Mouse (Mus musculus): ENCODE measurements around the gene Galnt9. TPM values are rescaled to one million over a fixed set of nuclear protein-coding genes. Genes with fewer than 3 reads are reported as not detected.

Gene Galnt9
- polyA plus RNA-seq, 1 experiment from 2014 or later = 1.2 TPM

DNA sequence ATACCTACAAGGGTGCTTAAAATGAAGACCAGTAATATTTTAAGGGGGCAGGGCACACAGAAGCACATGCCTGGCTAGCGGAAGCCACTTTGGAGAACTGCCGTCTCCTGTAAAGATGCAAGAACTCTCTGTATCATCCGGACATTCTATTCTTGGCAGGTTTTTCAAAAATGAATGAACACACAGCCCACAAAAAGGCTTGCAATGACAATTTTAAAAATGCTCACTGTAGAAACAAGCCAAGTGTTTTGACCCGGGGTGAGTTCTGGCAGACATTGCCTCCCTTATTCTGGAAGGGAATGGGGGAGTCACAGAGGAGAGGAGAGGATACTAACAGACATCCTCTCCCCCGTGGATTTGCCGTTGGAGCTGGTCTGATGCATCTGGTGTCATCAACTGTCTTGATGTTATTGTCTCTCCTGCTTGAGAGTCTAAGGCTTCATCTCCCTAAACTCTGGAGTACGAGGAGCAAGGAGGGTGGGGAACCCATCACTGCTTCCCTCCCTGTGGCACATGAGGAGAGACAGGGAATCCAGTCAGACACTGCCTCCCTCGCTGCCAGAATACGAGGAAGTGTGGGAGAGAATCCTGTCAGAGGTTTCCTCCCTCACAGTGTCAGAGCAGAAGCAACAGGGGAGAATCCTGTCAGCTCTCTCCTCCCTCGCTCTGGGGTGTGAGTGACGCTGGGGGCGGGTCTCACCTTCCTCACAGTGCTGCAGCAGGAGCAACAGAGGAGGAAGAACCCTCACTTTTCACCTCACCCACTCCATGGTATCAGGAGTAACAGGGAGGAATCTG is 54.3 kb downstream of the Galnt9 start:
- no peak overlapping the region for H3K9ac ChIP-seq (replicated peaks; ENCODE audit: low read depth, low read length)
- H3K4me2 ChIP-seq (replicated peaks; ENCODE audit: low read depth, low read length) = no peak overlapping the region
- no peaks in the 10 kb centered on the region for H3K36me3 ChIP-seq (ENCODE audit: control insufficient read depth, insufficient read depth, low read length)
- no peaks in the 10 kb centered on the region for H3K4me1 ChIP-seq (ENCODE audit: control insufficient read depth, insufficient read depth, low read length)
- H3K27ac ChIP-seq (ENCODE audit: low read length) = no peak overlapping the region
- H3K27me3 ChIP-seq (ENCODE audit: control insufficient read depth, insufficient read depth, low read length) = no peaks in the 10 kb centered on the region
- 26% methylated on average over 11 of the region's 12 CpGs for WGBS
- no peak overlapping the region for H3K4me3 ChIP-seq (ENCODE audit: low read depth, low read length)
- H3K9me3 ChIP-seq (ENCODE audit: control insufficient read depth, low read depth, low read length) = no peaks in the 10 kb centered on the region
- no peak for ATAC-seq (ENCODE audit: insufficient number of reproducible peaks, insufficient read depth, low FRiP score, low read depth)

DNA sequence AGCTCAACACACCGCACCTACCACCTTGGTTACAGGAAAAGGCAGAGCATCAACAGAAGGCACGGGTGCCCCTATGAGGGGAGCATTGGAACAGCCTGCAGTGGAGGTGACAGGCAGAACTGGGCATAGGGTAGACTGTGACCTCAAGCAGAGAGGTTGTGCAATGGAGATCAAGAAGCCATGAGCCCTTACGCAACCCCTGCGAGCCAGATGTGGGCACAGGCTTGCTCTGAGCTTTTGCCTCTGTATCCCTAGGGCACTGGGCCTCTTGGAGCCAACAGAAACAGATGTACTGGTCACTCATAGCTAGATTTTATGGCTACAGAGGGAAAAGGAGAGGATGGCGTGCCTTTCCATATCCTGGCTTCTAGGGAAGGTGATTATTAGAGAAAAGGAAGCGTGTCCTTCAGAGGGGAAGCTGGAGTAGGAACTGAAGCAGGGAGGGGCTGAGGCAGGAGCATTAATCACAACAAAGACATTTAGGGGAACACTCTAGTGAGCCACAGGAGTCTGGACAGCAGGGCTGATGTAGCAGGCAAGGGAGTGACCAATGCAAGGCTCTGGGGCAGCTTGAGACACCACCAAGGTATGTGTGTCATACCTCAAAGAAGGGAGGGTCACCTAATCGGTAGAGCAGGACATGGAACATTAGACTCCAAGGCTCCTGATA is 59.0 kb downstream of the Galnt9 start:
- H3K27me3 ChIP-seq (ENCODE audit: control insufficient read depth, insufficient read depth, low read length) = no peaks in the 10 kb centered on the region

DNA sequence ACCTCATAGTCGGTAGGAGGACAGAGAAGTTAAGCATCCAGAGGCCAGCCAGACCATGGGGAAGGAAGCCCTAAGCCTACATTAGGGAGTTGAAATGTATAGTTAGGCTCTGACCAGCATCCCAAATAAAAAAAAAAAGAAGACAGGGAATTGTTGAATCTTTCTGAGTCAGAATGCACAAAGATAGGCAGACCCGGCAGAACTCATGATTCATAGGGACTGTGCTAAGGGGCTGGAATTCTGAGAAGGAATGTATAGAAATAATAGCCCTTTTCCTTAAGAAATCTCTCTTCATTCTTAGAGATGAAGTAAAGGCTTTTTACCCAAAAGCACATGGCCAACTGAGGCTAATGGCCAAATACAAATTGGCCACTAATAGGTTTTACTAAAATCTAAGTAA is 60.2 kb downstream of the Galnt9 start:
- ATAC-seq (ENCODE audit: insufficient number of reproducible peaks, insufficient read depth, low FRiP score, low read depth) = no peak
- Histone ChIP-seq H3K36me3 (ENCODE audit: control insufficient read depth, insufficient read depth, low read length) (no peaks in the 10 kb centered on the region), H3K4me3 (ENCODE audit: low read depth, low read length) (no peak overlapping the region), H3K9me3 (ENCODE audit: control insufficient read depth, low read depth, low read length) (no peaks in the 10 kb centered on the region), H3K4me1 (ENCODE audit: control insufficient read depth, insufficient read depth, low read length) (no peaks in the 10 kb centered on the region), H3K9ac (replicated peaks; ENCODE audit: low read depth, low read length) (no peak overlapping the region), H3K4me2 (replicated peaks; ENCODE audit: low read depth, low read length) (no peak overlapping the region), H3K27me3 (ENCODE audit: control insufficient read depth, insufficient read depth, low read length) (no peaks in the 10 kb centered on the region), H3K27ac (ENCODE audit: low read length) (no peak overlapping the region)
- 82% methylated on average over 2 of the region's 2 CpGs for WGBS

More for the DNA sequence above, 59.0 kb downstream of the Galnt9 start:
- Histone ChIP-seq H3K9ac (replicated peaks; ENCODE audit: low read depth, low read length) (no peak overlapping the region), H3K27ac (ENCODE audit: low read length) (no peak overlapping the region), H3K4me1 (ENCODE audit: control insufficient read depth, insufficient read depth, low read length) (no peaks in the 10 kb centered on the region), H3K36me3 (ENCODE audit: control insufficient read depth, insufficient read depth, low read length) (no peaks in the 10 kb centered on the region), H3K4me3 (ENCODE audit: low read depth, low read length) (no peak overlapping the region), H3K9me3 (ENCODE audit: control insufficient read depth, low read depth, low read length) (no peaks in the 10 kb centered on the region), H3K4me2 (replicated peaks; ENCODE audit: low read depth, low read length) (no peak overlapping the region)
- no peak for ATAC-seq (ENCODE audit: insufficient number of reproducible peaks, insufficient read depth, low FRiP score, low read depth)
- 84% methylated on average over 7 of the region's 7 CpGs for WGBS

DNA sequence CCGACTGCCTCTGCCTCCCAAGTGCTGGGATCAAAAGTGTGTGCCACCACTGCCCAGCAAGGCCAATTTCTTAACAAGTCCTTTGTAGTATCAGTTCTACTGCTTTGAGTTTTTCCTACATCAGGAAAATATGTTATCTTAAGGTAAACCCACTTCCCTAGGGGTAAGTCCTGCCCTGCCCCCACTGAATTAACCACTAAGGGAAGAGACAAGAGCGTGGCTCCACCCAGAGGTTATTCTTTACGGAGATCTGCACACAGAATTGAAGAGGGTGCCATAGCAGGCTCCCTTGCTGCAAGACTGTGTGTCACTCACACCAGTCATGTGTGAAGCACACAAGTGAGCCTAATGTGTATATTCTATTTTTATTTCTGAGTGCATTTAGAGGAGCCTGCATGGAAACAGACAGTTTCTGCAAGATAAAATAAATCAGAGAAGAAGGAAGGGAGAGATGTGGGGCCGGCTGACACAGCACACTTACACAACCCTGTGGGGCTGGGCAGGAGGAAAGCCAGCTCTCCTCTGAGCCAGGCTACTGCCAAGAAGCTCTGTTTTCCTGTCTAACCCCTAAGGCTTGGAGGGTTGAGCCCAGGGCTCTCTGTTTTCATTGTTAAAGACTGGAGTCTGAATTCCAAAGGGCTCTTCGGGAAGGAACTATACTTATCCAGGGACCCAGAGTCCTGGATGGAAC is 61.5 kb downstream of the Galnt9 start:
- Histone ChIP-seq H3K27ac (ENCODE audit: low read length) (no peak overlapping the region), H3K9me3 (ENCODE audit: control insufficient read depth, low read depth, low read length) (no peaks in the 10 kb centered on the region), H3K9ac (replicated peaks; ENCODE audit: low read depth, low read length) (no peak overlapping the region), H3K4me1 (ENCODE audit: control insufficient read depth, insufficient read depth, low read length) (no peaks in the 10 kb centered on the region), H3K27me3 (ENCODE audit: control insufficient read depth, insufficient read depth, low read length) (no peaks in the 10 kb centered on the region), H3K4me3 (ENCODE audit: low read depth, low read length) (no peak overlapping the region), H3K4me2 (replicated peaks; ENCODE audit: low read depth, low read length) (no peak overlapping the region), H3K36me3 (ENCODE audit: control insufficient read depth, insufficient read depth, low read length) (no peaks in the 10 kb centered on the region)
- no peak for ATAC-seq (ENCODE audit: insufficient number of reproducible peaks, insufficient read depth, low FRiP score, low read depth)
- 55% methylated on average over 5 of the region's 5 CpGs for WGBS

DNA sequence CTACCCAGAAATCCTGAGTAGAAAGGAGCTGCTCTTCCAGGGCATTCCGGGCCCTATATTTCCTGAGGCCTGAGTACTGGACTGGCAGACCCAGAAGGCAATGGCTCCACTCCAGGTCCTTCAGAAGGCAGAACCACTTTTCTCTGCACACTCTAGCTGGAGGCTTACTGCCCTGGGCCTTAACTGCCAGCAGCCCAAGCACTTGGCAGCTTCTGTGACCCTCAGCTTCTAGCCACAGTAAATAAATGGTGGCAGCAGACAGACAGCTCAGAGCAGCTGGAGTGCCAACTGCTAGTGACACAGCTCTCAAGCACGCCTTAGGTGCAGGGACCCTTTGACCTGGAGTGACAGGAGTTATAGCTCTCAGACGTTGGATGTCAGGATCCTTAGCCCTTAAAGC is 63.6 kb downstream of the Galnt9 start:
- ATAC-seq (ENCODE audit: insufficient number of reproducible peaks, insufficient read depth, low FRiP score, low read depth) = no peak
- no peaks in the 10 kb centered on the region for H3K4me1 ChIP-seq (ENCODE audit: control insufficient read depth, insufficient read depth, low read length)
- H3K4me3 ChIP-seq (ENCODE audit: low read depth, low read length) = no peak overlapping the region
- H3K4me2 ChIP-seq (replicated peaks; ENCODE audit: low read depth, low read length) = no peak overlapping the region
- 50% methylated on average over 3 of the region's 3 CpGs for WGBS
- no peak overlapping the region for H3K9ac ChIP-seq (replicated peaks; ENCODE audit: low read depth, low read length)
- no peaks in the 10 kb centered on the region for H3K27me3 ChIP-seq (ENCODE audit: control insufficient read depth, insufficient read depth, low read length)
- no peaks in the 10 kb centered on the region for H3K36me3 ChIP-seq (ENCODE audit: control insufficient read depth, insufficient read depth, low read length)
- no peaks in the 10 kb centered on the region for H3K9me3 ChIP-seq (ENCODE audit: control insufficient read depth, low read depth, low read length)
- H3K27ac ChIP-seq (ENCODE audit: low read length) = no peak overlapping the region

DNA sequence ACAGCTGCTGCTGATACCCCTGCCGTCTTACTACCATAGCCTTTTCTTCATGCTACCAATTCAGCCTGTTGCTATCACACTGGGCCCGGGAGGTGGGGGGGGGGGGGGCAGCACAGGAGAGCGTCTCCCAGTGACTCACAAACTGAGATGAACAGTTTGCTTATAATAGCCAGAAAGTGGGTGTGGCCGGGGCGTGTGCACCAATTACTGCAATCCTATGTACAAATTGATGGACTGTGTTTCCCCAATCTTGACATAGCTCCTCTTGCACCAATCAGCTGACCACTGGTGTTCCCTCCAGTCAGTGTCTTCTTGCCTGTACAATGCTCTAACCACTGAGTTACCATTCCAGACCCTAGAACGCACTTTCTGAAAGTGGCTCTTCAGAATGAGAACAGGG is 64.2 kb downstream of the Galnt9 start:
- H3K27me3 ChIP-seq (ENCODE audit: control insufficient read depth, insufficient read depth, low read length) = no peaks in the 10 kb centered on the region
- H3K9me3 ChIP-seq (ENCODE audit: control insufficient read depth, low read depth, low read length) = no peaks in the 10 kb centered on the region
- H3K27ac ChIP-seq (ENCODE audit: low read length) = no peak overlapping the region
- H3K36me3 ChIP-seq (ENCODE audit: control insufficient read depth, insufficient read depth, low read length) = no peaks in the 10 kb centered on the region
- no peaks in the 10 kb centered on the region for H3K4me1 ChIP-seq (ENCODE audit: control insufficient read depth, insufficient read depth, low read length)
- 62% methylated on average over 6 of the region's 6 CpGs for WGBS
- H3K4me2 ChIP-seq (replicated peaks; ENCODE audit: low read depth, low read length) = no peak overlapping the region
- H3K9ac ChIP-seq (replicated peaks; ENCODE audit: low read depth, low read length) = no peak overlapping the region
- no peak for ATAC-seq (ENCODE audit: insufficient number of reproducible peaks, insufficient read depth, low FRiP score, low read depth)
- no peak overlapping the region for H3K4me3 ChIP-seq (ENCODE audit: low read depth, low read length)

DNA sequence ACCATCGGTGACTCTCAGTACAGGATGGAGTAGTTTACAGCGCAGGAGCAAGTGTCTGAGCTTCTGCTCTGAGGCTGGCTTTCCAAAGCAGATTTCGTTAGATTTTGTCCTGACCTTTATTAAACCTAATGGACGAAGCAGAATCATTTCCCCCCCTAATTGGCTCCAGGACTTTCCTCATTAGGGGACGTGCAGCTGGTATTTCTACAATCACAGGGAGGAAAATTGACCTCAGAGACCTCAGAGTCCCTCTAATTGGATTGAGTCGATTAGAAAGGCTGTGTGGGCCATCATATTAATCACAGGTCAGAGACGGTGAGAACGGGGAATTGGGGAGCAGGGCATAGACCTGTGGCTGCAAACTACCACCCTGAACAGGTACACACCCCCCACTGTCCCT is 64.8 kb downstream of the Galnt9 start:
- no peak overlapping the region for H3K27ac ChIP-seq (ENCODE audit: low read length)
- H3K27me3 ChIP-seq (ENCODE audit: control insufficient read depth, insufficient read depth, low read length) = no peaks in the 10 kb centered on the region
- ATAC-seq (ENCODE audit: insufficient number of reproducible peaks, insufficient read depth, low FRiP score, low read depth) = no peak
- 63% methylated on average over 8 of the region's 8 CpGs for WGBS
- no peaks in the 10 kb centered on the region for H3K9me3 ChIP-seq (ENCODE audit: control insufficient read depth, low read depth, low read length)
- no peaks in the 10 kb centered on the region for H3K36me3 ChIP-seq (ENCODE audit: control insufficient read depth, insufficient read depth, low read length)
- no peak overlapping the region for H3K4me3 ChIP-seq (ENCODE audit: low read depth, low read length)
- no peak overlapping the region for H3K4me2 ChIP-seq (replicated peaks; ENCODE audit: low read depth, low read length)
- H3K4me1 ChIP-seq (ENCODE audit: control insufficient read depth, insufficient read depth, low read length) = no peaks in the 10 kb centered on the region
- no peak overlapping the region for H3K9ac ChIP-seq (replicated peaks; ENCODE audit: low read depth, low read length)

DNA sequence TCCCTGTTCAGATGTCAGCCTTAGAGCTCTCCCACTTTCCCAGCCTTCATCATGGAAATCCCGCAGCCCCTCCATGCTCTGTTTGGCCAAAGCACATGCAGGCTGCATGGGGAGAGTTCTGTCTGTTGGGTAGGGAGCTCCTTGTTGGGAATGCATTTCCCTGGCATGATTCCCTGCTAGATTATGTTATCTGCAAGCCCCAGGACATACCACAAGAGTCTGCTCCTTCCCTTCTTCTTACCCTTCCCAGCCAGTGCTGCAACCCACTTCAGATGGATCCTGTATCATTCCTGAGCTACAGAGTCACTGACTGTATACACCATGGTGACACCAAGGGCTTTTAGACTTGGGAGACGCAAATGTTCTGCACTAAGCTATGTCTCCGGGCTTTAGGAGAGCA is 65.3 kb downstream of the Galnt9 start:
- ATAC-seq (ENCODE audit: insufficient number of reproducible peaks, insufficient read depth, low FRiP score, low read depth) = no peak

More for the DNA sequence above, 65.3 kb downstream of the Galnt9 start:
- H3K27ac ChIP-seq (ENCODE audit: low read length) = no peak overlapping the region
- no peak overlapping the region for H3K4me3 ChIP-seq (ENCODE audit: low read depth, low read length)
- no peaks in the 10 kb centered on the region for H3K36me3 ChIP-seq (ENCODE audit: control insufficient read depth, insufficient read depth, low read length)
- no peak overlapping the region for H3K4me2 ChIP-seq (replicated peaks; ENCODE audit: low read depth, low read length)
- no peaks in the 10 kb centered on the region for H3K9me3 ChIP-seq (ENCODE audit: control insufficient read depth, low read depth, low read length)
- H3K9ac ChIP-seq (replicated peaks; ENCODE audit: low read depth, low read length) = no peak overlapping the region
- no peaks in the 10 kb centered on the region for H3K4me1 ChIP-seq (ENCODE audit: control insufficient read depth, insufficient read depth, low read length)
- 73% methylated on average over 3 of the region's 3 CpGs for WGBS
- no peaks in the 10 kb centered on the region for H3K27me3 ChIP-seq (ENCODE audit: control insufficient read depth, insufficient read depth, low read length)
